Mouse (Mus musculus) ES-CJ7 (cell line): ENCODE data around the gene Egln1.
A peak's percentile ranks its signal among the peaks of the same experiment; 100 is the strongest.

Source experiments
- DNase-seq: peaks from one replicate; pipeline ENCODE4 v3.0.0; 2011; ENCODE audit warnings: low read depth, low spot score

The Egln1 gene

GRCm38 (mm10) chr8:124947865-124948732 is 1.0 kb downstream of the Egln1 start:
- DNase-seq: peak; percentile 27

- DNase-seq: no peak
These were observed 4.7 kb downstream of the Egln1 start for GRCm38 (mm10) chr8:124944406-124944805.

DNA sequence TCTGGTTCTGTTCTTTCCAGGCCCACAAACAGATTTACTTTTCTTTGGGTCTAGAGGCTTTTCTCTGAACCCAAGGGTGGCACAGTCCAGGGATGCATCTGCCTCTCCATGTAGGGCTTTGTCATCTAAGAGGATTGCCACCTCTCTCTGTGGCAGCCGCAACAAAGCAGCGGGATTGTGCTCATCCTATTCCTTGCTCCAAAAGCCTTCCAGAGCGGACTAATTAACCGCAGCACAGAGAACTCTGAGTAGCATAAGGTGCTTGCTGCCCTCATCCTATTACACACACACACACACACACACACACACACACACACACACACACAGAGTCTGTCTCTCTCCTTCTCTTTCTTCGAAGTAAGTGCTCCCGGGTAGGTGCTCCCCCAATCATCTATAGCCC is 5.3 kb downstream of the Egln1 start:
- DNase-seq: no peak

DNA sequence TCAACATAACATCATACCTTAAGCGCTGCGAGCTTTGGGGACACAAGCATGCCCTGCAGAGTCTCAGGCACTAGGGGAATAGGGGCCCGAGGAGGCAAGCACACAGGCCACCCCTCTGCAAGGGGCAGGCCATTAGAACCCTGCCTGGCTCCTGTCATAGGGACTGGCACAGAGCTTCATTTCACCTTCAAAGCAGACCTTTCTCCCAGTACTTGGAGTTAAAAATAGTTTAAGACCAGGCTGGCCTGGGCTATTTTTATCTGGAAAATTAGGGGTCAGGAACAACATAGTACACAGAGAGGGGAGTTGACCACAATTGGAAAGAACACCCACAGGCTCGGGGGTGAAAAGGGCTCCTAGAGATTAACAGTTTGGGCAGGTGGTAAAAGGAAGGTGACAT is 11.8 kb downstream of the Egln1 start:
- no peak for DNase-seq

DNA sequence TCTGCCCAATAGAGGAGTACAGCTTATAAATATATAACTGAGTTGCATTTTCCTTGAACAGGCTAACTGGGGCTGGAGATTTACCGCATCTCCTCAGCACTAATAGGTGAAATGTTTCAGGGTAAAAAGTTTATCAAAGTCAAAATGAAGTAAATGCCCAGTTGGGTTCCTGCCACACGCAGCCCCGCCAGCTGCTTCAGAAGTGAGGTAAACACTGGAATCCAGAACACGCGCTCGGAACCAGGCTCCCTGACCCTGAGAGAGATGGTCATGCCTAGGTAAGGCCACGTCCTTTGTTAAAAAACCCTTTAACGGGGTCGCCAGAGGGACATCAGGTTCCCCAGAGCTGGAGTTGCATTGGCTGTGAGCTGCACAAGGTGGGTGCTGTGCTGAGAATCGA is 12.4 kb downstream of the Egln1 start:
- no peak for DNase-seq

DNA sequence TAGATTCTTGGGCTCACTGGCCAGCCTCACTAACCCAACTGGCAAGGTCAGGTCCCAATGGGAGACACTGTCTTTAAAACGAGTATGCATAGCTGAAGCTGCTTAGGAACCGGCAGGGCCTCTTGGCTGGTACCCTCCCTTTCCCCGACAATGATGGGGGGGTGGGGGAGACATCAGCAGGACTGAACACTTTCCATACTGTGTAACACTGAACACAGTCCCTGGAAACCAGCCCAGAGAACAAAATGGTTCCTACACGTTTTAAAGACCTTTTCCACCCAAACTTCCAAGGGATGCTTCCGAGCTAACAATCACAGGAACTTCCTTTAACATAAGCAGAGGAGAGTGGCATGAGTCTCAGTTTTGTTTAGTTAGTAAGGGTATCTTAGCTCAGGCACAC is 14.0 kb downstream of the Egln1 start:
- DNase-seq: no peak

- DNase-seq: no peak
These were observed 16.7 kb downstream of the Egln1 start for GRCm38 (mm10) chr8:124932435-124932834.

- DNase-seq: peak; percentile 60
These were observed 18.5 kb downstream of the Egln1 start for GRCm38 (mm10) chr8:124930649-124931048.

GRCm38 (mm10) chr8:124930086-124930485 is 19.0 kb downstream of the Egln1 start:
- no peak for DNase-seq

- DNase-seq: no peak
These were observed 20.1 kb downstream of the Egln1 start for GRCm38 (mm10) chr8:124929006-124929405.

DNA sequence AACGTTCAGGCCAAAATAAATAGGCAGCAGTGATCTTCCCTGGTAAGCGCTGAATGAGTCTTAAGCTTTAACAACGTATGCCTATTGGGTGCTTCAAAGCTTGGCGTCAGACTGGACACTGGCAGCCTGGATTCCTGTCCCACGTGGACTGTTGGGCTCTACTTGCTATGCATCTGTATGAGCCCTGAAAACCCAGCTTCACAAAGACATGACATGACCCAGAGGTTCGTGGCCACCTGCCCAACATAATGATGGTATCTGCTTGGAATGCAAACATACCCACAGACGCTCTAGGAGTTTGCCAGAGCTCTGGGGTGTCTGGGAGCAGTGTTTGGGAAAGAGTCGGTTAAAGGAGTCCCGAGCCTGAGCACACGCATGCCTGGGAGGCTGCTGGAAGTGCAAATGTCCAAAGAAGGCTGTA is 22.8 kb downstream of the Egln1 start:
- DNase-seq: no peak

DNA sequence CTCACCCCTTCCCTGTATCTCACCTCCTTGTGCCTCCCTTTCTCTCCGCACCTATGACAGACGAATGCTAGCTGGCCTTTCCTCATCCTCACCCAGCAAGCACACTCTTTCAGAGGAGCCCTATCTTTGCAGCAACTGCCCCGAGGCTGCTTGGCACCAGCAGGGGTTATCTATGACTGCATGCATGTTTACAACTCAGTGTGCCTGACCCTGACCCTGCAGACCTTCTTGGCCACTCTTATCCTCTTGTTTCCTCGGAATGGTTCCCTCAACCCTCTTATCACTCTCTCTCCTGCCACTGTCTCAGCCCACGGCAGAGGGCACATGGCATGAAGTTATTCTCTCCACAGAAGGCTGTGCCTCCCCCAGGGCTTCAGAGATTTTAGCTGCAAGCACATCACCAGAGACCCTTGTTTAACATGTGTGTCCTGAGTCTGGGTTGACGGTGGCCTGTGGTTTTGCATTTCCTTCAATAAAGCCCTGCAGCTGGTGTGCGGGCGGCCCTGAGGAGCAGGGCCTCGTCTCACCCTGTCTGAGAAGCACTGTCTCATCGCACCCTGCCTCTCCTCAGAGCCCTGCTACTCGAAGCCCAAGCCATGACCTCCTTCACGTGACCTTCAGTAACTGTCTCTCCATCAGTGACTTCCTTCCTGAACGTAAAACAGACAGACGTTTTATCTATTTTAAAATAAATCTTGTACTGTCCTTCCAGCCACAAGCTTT is 23.4 kb downstream of the Egln1 start:
- DNase-seq: no peak

GRCm38 (mm10) chr8:124923971-124924652 is 25.0 kb downstream of the Egln1 start:
- DNase-seq: no peak

- no peak for DNase-seq
These were observed 26.5 kb downstream of the Egln1 start for GRCm38 (mm10) chr8:124922490-124923089.

GRCm38 (mm10) chr8:124921369-124922279 is 27.5 kb downstream of the Egln1 start:
- DNase-seq: no peak

- DNase-seq: no peak
These were observed 31.2 kb downstream of the Egln1 start for GRCm38 (mm10) chr8:124917741-124918484.

GRCm38 (mm10) chr8:124914061-124914460 is 35.1 kb downstream of the Egln1 start:
- DNase-seq: no peak

- DNase-seq: no peak
These were observed 36.9 kb downstream of the Egln1 start for GRCm38 (mm10) chr8:124911938-124912872.

DNA sequence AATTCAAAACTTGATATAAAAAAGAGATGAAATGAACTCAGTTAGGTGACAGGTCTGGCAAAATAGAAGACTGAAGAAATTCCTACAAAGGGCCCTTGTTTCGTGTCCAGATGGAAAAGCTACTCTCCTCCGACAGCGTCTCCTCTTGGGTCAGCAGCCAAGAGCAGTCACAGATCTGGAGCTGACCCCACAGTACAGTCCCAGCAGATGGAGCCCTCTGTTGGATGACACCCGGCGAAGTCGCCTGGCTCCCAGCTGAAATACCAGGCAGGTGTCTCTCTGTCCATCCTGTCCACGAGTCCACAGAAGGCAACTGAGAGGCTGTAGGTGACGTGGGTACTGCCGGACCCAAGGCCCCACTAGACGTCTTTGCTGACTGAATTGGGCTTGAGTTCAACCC is 38.8 kb downstream of the Egln1 start:
- DNase-seq: no peak
